Mouse (Mus musculus) limb, embryonic 10.5 days (tissue): ENCODE data around the gene Sox5. TPM values are rescaled to one million over a fixed set of nuclear protein-coding genes. Genes with fewer than 3 reads are reported as not detected.
A peak's percentile ranks its signal among the peaks of the same experiment; 100 is the strongest.

Experiments used
- DNase-seq: peaks from one replicate; pipeline ENCODE4 v3.0.0-alpha.2; 2017; ENCODE audit warnings: low spot score
- H3K27ac ChIP-seq: fragments of 300-500 bp; sonication (generic); 2 replicates; pipeline ENCODE4 v1.5.1; 2016; ENCODE audit warnings: mild to moderate bottlenecking
- H3K27me3 ChIP-seq: fragments of 300-500 bp; sonication (generic); 2 replicates; pipeline ENCODE4 v1.6.1; 2016; ENCODE audit warnings: low read depth, mild to moderate bottlenecking; ENCODE audit not compliant: poor library complexity, severe bottlenecking
- H3K36me3 ChIP-seq: fragments of 300-500 bp; sonication (generic); 2 replicates; pipeline ENCODE4 v1.6.1; 2016; ENCODE audit warnings: mild to moderate bottlenecking, moderate library complexity
- H3K4me1 ChIP-seq: fragments of 300-500 bp; sonication (generic); 2 replicates; pipeline ENCODE4 v1.6.1; 2016
- H3K4me3 ChIP-seq: fragments of 300-500 bp; sonication (generic); 2 replicates; pipeline ENCODE4 v1.5.1; 2016; ENCODE audit warnings: mild to moderate bottlenecking, moderate library complexity
- H3K9me3 ChIP-seq: fragments of 300-500 bp; sonication (generic); replicated peaks from 2 replicates; pipeline ENCODE4 v1.6.1; 2016; ENCODE audit warnings: mild to moderate bottlenecking
- WGBS: fragments of 180-500 bp; shearing (Covaris S2); methylation state at CpG from one replicate; pipeline ENCODE4 v1.1.7; 2016; 5-methylcytosine and 5-hydroxymethylcytosine counted together
- polyA plus RNA-seq: library from polyadenylated mRNA; unstranded; fragments of >200 nt; fragmentation: Nextera tagmentation; extraction: Ambion mirVana; gene quantifications from 2 replicates; pipeline ENCODE4 v1.2.1, GENCODE M21; 2016

Sox5 gene
- polyA plus RNA-seq, 1 experiment from 2014 or later = 60.8 TPM

DNA sequence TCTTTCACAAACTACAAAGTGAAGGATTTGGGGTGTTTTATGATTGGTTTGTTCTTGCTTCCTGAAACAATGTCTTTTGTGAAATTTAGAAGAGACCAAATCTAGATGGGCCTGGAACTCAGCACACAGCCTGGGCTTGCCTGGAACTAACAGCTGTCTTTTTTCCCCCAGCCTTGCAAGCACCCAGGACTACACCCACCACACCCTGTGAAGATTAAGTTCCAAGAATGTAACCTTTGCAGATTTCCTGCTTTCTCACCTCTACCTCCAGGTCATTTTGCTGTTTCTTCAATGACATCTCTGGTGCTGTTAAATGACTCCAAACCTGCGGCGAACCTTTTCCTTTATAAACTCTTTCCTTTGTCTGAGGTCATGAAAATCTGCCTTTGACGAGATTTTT is 455.0 kb downstream of the Sox5 start:
- DNase-seq = no peak
- no peaks in the 10 kb centered on the region for H3K36me3 ChIP-seq
- peaks cover 8% of the 10 kb centered on the region for H3K4me1 ChIP-seq
- H3K4me3 ChIP-seq = no peak overlapping the region
- H3K27ac ChIP-seq = 0 out of 2 replicates have a peak overlapping the region, but pooled peaks have one; percentile 16
- H3K9me3 ChIP-seq = no peaks in the 10 kb centered on the region
- 79% methylated on average over 3 of the region's 3 CpGs for WGBS
- no peaks in the 10 kb centered on the region for H3K27me3 ChIP-seq

DNA sequence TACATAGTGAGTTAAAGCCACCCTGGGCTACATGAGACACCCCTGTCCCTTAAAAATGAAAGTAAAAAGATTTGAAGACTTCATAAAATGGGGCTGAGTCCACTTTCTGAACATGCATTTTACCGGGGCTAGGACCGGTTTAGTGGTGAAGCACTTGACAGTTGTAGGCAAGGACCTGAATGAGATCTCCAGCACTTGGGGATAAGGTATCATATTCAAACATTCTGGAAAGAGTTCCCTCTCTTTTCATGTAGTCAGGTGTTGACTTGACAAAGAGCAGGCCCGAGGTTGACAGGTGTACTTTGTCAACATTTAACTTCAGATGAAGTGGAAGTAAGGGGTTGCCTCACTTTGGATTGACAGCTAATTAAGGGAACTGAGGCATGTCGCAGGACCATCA is 458.4 kb downstream of the Sox5 start:
- Histone ChIP-seq H3K27me3 (no peaks in the 10 kb centered on the region), H3K27ac (no peak overlapping the region), H3K36me3 (no peaks in the 10 kb centered on the region), H3K4me3 (no peak overlapping the region), H3K9me3 (no peaks in the 10 kb centered on the region), H3K4me1 (peaks cover 21% of the 10 kb centered on the region)
- no peak for DNase-seq
- WGBS = 82% methylated on average over 4 of the region's 4 CpGs

DNA sequence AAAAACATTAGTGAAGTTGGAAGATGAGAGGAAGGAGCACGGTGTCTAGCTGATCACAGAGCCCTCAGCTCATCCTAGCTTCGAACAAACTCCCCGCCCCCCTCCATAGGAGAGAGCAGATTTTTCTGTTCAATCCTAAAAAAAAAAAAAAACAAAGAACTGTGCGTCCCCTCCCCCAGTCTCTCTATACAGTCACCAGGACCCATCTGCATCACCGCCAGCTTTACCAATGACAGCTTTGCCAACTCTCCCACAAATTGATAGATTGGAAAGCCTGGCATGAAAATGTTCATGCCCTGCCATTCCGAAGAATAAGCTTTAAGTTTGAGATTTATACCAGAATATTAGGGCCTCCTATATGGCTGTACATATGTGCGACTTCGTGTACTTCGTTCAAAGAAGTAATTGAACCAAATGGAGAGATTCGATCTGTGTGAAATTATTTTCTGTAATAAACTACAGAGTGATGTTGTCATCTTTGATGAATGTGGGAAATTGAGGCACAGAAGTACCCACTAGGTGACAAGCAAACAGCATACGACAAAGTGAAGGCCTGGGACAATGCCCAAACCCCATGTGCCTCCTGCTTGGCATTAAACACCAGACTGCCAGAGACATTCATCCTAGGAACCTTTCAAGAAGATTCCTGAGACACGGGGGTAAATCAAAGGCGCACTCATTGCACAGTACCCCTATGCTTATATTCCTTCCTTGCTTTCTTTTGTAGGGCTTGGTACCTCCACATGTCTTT is 459.3 kb downstream of the Sox5 start:
- H3K27ac ChIP-seq = no peak overlapping the region
- 93% methylated on average over 13 of the region's 13 CpGs for WGBS
- no peak for DNase-seq
- no peaks in the 10 kb centered on the region; the same call in 1 of the 2 replicates for H3K27me3 ChIP-seq
- no peaks in the 10 kb centered on the region for H3K9me3 ChIP-seq
- H3K4me3 ChIP-seq = no peak overlapping the region
- H3K4me1 ChIP-seq = peaks cover 27% of the 10 kb centered on the region
- no peaks in the 10 kb centered on the region for H3K36me3 ChIP-seq

DNA sequence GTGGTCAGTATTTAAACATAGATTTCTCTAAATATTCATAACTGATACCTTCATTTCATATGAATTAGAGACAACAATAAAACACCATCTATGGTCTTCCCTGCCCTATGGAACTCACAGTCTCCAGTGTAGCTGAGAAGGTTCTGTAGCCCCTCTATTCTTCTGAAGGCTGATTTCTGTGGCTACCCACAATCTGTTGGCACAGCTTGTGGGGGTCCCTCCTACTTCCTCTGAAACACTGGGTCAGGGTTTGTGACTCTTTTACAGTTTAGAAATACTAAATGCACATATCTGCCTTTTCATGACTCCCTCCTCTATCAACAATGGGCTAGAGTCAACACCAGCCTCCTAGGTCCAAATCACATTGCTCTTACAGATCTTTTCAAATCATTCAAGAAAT is 461.4 kb downstream of the Sox5 start:
- Histone ChIP-seq H3K36me3 (no peaks in the 10 kb centered on the region), H3K4me1 (peaks cover 19% of the 10 kb centered on the region), H3K27me3 (peaks cover 11% of the 10 kb centered on the region; the same call in 1 of the 2 replicates), H3K9me3 (no peaks in the 10 kb centered on the region), H3K27ac (no peak overlapping the region), H3K4me3 (no peak overlapping the region)
- peak; percentile 3 for DNase-seq

DNA sequence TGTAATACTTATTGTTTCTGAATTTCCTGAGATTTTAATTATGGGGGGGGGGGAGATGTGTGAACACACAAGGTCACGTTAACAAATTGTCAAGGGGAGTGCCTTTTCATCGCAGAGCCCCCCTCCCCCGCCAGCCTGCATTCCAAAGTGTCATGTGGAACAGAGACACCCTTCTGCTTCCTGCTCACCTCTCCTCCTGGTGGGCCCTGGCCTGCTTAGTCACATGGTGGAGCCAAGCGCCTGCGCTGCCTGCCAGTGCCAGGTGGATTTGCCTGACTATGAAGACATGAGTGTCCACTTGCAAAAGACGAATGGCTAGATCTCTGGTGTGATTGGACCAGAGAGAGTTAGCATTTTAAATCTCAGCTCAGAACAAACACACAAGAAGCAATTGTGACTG is 462.1 kb downstream of the Sox5 start:
- DNase-seq = peak; percentile 41
- WGBS = 72% methylated on average over 6 of the region's 6 CpGs
- H3K4me1 ChIP-seq = peaks cover 19% of the 10 kb centered on the region

DNA sequence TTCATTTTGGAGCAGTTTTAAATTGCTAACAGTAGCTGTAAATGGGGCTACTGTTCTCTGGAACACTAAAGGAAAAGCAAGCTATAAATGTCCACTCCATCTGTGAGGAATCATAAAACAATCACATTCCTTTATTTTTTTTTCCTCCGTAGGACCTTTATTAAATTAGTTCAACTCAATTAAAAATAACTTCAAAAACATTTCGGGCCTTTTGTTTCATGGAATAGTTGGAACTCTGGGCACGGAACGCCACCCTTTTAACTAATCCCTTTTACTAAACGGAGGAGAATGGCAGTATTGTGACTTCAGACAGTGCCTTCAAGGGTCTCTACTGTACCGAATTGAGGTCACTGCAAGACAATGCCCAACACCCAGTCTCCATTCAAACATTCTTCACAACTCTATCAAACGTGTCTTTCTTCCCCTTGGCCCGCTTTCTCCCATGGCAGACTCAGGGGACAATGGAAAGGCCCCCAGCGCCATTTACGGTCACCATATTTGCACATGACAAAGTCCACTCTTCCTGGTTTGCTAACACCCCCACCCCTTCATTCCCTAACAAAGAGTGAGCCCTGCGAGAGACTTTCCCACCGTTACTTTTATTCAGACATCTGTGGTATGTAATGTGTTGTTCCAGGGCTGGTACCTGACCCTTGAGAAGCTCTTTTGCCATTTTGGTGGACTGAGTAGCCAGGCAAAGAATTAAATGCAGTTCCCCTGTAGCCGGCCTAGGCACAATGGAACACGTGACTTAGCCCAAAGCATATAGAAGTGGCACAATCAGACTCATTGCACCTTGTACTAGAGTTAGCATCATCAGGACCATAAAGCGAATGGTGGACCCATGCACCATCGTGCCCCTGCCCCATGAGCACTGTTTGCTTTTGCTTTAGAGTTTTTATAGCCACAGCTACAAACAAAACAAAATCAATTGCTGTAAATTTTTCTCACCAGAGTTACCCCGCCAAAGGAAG is 468.7 kb downstream of the Sox5 start:
- Histone ChIP-seq H3K4me3 (no peak overlapping the region), H3K27me3 (peaks cover 15% of the 10 kb centered on the region; the same call in 1 of the 2 replicates), H3K9me3 (no peaks in the 10 kb centered on the region), H3K4me1 (peaks cover 25% of the 10 kb centered on the region), H3K27ac (peak overlapping the region; percentile 82), H3K36me3 (no peaks in the 10 kb centered on the region)
- 57% methylated on average over 17 of the region's 17 CpGs for WGBS
- peak; percentile 55 for DNase-seq

More for the DNA sequence above, 462.1 kb downstream of the Sox5 start:
- no peaks in the 10 kb centered on the region for H3K9me3 ChIP-seq
- peaks cover 11% of the 10 kb centered on the region; the same call in 1 of the 2 replicates for H3K27me3 ChIP-seq
- H3K27ac ChIP-seq = no peak overlapping the region
- no peak overlapping the region for H3K4me3 ChIP-seq
- no peaks in the 10 kb centered on the region for H3K36me3 ChIP-seq

DNA sequence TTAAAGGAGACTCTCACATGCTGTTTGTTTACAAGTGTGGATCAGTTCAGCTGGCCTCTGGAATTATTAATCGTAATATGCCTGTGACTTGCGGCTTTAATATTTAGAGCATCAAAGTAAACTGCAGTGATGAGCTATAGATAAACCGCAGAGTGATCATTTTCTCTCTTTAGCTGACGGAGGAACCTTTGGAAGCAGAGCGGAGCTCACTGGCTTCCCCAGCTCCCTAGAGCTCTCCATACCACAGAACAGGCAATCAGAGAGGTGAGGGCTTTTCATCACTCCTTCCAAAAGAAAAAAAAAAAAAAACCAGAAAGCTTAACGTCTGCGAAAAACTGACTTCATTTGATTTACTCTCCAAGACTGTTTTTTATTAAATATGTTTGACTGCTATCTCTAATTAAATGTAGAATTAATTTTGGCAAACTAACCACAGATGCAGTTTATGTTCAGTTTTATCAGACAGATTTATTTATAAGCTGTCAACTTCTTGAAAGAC is 469.4 kb downstream of the Sox5 start:
- H3K4me3 ChIP-seq = no peak overlapping the region
- no peak for DNase-seq
- H3K9me3 ChIP-seq = no peaks in the 10 kb centered on the region
- no peaks in the 10 kb centered on the region for H3K36me3 ChIP-seq
- H3K27me3 ChIP-seq = peaks cover 15% of the 10 kb centered on the region; the same call in 1 of the 2 replicates
- peak overlapping the region; percentile 20; the same call in 1 of the 2 replicates for H3K27ac ChIP-seq
- peaks cover 23% of the 10 kb centered on the region for H3K4me1 ChIP-seq
- WGBS = 59% methylated on average over 7 of the region's 7 CpGs

DNA sequence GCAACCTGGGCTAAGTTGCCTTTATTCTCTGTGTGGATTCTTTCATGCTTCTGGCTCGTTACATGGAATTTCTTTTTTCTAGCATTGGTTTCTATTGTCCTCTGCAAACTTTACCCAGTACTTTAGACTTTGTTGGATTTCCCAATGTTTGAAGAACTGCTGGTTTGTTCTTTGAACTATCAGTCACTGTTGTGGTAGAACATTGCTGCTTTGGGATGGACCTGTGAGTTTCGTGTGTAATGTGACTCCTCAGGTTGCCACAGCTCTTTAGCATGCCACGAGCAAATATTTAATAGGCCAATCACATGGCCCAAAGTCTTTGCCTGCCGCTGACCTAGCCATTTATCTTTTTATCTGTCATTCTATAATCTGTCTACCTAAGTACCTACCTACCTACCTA is 470.0 kb downstream of the Sox5 start:
- Histone ChIP-seq H3K4me1 (peaks cover 25% of the 10 kb centered on the region), H3K27ac (no peak overlapping the region; the same call in 1 of the 2 replicates), H3K36me3 (no peaks in the 10 kb centered on the region), H3K27me3 (peaks cover 15% of the 10 kb centered on the region; the same call in 1 of the 2 replicates), H3K9me3 (no peaks in the 10 kb centered on the region), H3K4me3 (no peak overlapping the region)
- DNase-seq = no peak
- 52% methylated on average over 4 of the region's 4 CpGs for WGBS

DNA sequence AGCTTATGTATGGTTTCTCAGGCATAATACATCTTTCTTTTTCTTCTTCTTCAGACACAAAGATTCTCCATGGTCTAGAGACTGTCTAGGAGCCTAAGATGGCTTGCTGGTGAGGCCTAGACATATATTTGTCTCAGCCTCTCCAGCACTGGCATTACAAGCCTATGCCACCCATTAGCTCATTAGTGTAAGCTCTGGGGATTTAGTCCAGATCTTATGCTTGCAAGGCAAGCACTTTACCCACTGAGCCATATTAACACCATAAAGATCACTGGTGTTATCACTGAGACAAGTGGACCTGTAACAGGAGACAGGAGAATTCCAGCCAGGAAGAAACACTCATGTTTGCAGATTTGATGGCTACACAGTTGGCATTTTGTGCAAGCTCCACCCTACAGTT is 472.6 kb downstream of the Sox5 start:
- DNase-seq = no peak
- Histone ChIP-seq H3K27me3 (peaks cover 2% of the 10 kb centered on the region; the same call in 1 of the 2 replicates), H3K9me3 (no peaks in the 10 kb centered on the region), H3K27ac (no peak overlapping the region), H3K4me3 (no peak overlapping the region), H3K36me3 (no peaks in the 10 kb centered on the region), H3K4me1 (peaks cover 25% of the 10 kb centered on the region)

DNA sequence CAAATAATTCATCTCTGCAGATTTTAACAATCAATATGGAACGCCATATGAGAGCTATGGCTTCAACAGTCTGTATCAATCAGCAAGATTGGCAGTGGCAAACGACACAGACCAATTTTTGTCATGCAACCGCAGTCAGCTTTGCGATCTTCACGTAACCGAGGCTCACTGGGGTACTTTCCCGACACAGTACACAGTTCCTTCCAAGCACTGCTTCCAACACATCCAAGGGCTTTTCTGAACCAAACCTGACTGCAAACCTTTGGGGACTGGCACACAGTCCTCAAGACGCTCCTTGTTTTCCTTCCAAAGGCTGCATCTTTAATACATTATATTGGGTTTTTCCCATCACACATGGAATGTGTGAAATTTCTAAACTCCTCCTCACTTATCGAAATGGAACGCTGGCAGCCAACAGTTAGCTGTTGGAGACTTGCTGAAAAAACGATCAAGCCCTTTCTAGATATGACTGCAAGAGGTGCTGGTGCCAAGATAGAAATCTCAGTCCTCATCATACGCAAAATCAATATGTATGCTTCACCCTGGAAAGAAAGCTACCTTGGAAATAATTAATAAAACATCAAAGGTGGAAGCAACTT is 474.1 kb downstream of the Sox5 start:
- H3K4me3 ChIP-seq = no peak overlapping the region
- H3K9me3 ChIP-seq = no peaks in the 10 kb centered on the region
- no peaks in the 10 kb centered on the region for H3K36me3 ChIP-seq
- 92% methylated on average over 12 of the region's 12 CpGs for WGBS
- H3K27ac ChIP-seq = no peak overlapping the region
- DNase-seq = no peak
- peaks cover 14% of the 10 kb centered on the region for H3K4me1 ChIP-seq
- no peaks in the 10 kb centered on the region; the same call in 1 of the 2 replicates for H3K27me3 ChIP-seq

DNA sequence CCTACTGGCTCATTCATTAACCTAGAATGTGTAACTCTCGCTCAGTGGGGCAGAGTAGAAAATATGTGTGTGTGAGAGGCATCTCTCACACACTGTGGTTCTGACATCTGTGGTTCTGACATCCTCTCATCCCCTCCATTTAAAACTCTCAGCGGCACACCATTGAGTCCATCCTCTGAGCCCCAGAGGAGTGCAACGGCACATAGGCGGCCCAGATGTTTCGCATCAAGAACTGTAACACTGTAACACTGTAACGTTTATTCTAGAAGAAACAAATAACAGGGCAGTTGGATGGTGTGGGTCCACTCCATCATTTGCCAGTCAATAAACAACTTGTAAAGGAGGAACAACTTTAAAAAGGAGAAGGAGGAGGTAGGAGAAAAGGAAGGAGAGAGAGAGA is 479.0 kb downstream of the Sox5 start:
- H3K9me3 ChIP-seq = no peaks in the 10 kb centered on the region
- H3K27ac ChIP-seq = no peak overlapping the region
- 91% methylated on average over 6 of the region's 6 CpGs for WGBS
- H3K36me3 ChIP-seq = no peaks in the 10 kb centered on the region
- H3K4me3 ChIP-seq = no peak overlapping the region
- no peaks in the 10 kb centered on the region for H3K27me3 ChIP-seq
- no peak for DNase-seq
- peaks cover 36% of the 10 kb centered on the region for H3K4me1 ChIP-seq

DNA sequence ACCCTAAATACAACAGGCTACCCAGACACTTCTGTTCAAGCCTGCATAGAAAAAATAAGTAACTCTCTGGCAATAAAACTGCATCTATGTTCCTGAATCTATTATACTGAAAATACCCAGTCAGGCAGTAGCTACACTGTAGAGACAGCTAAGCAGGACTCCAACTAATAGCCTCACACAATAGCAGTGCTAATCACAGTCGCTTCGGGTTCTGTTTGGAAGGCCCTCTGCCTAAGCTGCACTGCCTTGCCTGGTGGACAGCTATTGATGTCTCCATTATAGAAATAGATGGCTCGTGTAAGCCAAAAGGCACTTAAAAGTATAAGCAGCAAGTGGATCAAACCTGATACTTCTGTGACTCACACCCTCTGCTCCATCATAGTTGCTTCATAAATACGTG is 480.7 kb downstream of the Sox5 start:
- no peak overlapping the region for H3K4me3 ChIP-seq

More for the DNA sequence above, 480.7 kb downstream of the Sox5 start:
- 72% methylated on average over 4 of the region's 4 CpGs for WGBS
- Histone ChIP-seq H3K27ac (no peak overlapping the region), H3K27me3 (no peaks in the 10 kb centered on the region), H3K9me3 (no peaks in the 10 kb centered on the region), H3K4me1 (peaks cover 33% of the 10 kb centered on the region), H3K36me3 (no peaks in the 10 kb centered on the region)
- no peak for DNase-seq
